Mouse (Mus musculus): ENCODE measurements at regions not wholly inside any gene's neighbourhood (a gene's known extent, or its start where the extent isn't known, plus 50 kb on each side); places are given as distances from the start of the nearest gene placed in this dataset.

DNA sequence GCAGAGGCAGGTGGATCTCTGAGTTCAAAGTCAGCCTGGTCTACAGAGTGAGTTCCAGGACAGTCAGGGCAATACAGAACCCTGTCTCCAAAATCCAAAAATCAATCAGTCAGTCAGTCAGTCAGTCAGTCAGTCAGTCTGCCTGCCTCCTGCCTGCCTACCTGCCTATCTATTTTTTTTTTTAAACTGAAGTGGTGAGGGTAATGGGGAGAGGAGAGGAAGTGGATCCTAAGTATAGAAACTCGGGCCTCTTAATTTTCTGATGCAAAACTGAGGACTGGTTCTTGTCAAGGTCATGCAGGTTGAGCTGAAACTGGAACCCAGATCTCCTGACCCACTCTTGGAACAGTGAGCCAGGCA, 126.9 kb upstream of the Map3k1 start:
- no peak overlapping the region for H3K4me3 ChIP-seq (ENCODE audit: low read depth, low read length)
- H3K27ac ChIP-seq (ENCODE audit: insufficient read depth, low read depth, low read length) = peak overlapping the region; percentile 44; the same call in 1 of the 2 replicates
- no peaks in the 10 kb centered on the region for H3K27me3 ChIP-seq (ENCODE audit: control insufficient read depth, insufficient read depth, low read length)
- 63% methylated on average over 1 of the region's 1 CpGs for WGBS
- H3K4me1 ChIP-seq (ENCODE audit: control insufficient read depth, insufficient read depth, insufficient read length, low read length) = peaks cover 15% of the 10 kb centered on the region
- no peak for TF ChIP-seq CTCF (IDR thresholded peaks at IDR 0.05; ENCODE audit: extremely low read depth, insufficient read length, insufficient replicate concordance, low read depth, low read length)
- TF ChIP-seq POLR2A (IDR thresholded peaks at IDR 0.05; ENCODE audit: low read depth, low read length) = no peak
- H3K36me3 ChIP-seq (ENCODE audit: control insufficient read depth, insufficient read depth, low read length) = no peaks in the 10 kb centered on the region

DNA sequence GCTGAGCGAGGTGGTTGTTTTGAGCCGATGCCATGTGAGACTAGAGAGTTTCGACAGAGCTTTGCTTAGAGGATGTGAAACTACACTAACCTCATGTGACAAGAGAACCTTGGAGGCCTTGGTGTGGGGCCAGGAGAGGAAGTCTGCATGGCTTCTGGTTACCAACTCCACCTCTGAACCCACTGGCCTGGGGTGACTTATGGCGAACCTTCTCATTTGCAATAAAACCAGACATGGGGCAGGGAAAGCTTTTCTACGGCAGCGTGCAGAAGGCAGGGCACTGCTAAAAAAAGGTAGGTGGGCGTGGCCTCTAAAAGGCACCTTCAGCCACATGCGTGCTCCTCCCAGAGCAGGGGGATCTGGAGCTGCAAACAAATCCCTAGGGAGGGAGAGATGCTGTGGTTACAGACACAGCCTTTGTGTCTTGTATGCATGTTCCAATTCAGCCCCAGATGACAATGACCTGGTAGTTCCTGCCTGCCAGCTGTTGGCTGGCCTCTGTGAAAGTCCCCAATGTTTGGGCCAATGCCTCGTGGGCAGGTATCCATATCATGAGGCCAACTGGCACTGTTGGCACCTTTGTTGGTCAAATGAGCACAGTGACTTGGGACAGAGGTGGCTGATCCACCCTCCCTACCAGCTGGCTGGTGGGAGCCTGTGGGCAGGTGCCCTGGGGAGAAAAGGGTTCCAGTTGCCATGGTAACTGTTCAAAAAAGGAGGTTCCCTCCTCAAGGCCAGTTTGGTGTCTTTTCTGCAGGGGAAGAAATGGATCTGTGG, 127.5 kb upstream of the Map3k1 start:
- no peak overlapping the region for H3K4me3 ChIP-seq (ENCODE audit: low read depth, low read length)
- peaks cover 17% of the 10 kb centered on the region for H3K4me1 ChIP-seq (ENCODE audit: control insufficient read depth, insufficient read depth, insufficient read length, low read length)
- no peaks in the 10 kb centered on the region for H3K36me3 ChIP-seq (ENCODE audit: control insufficient read depth, insufficient read depth, low read length)
- TF ChIP-seq CTCF (IDR thresholded peaks at IDR 0.05; ENCODE audit: extremely low read depth, insufficient read length, insufficient replicate concordance, low read depth, low read length) = no peak
- TF ChIP-seq POLR2A (IDR thresholded peaks at IDR 0.05; ENCODE audit: low read depth, low read length) = no peak
- H3K27ac ChIP-seq (ENCODE audit: insufficient read depth, low read depth, low read length) = peak overlapping the region; percentile 73
- 17% methylated on average over 9 of the region's 9 CpGs for WGBS
- no peaks in the 10 kb centered on the region for H3K27me3 ChIP-seq (ENCODE audit: control insufficient read depth, insufficient read depth, low read length)

DNA sequence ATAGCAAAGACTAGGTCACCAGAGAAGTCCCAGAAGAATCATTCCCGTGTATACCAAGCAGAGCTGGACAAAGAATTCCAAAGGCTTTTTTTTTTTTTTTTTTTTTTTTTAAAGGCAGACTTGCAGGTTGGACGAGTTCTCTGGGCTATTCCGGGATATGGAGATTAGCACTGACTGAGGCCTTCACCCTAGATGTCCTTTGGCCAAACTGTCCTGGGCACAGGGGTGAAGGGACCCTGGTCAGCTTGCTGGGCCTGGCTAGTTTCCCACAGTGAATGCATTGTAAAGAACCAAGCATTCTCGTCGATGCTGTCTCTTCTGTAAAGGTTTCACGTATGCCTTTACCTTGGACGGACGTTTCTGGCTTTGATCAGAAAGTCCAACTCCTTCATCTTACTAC, 128.2 kb upstream of the Map3k1 start:
- no peak for TF ChIP-seq CTCF (IDR thresholded peaks at IDR 0.05; ENCODE audit: extremely low read depth, insufficient read length, insufficient replicate concordance, low read depth, low read length)
- no peaks in the 10 kb centered on the region for H3K27me3 ChIP-seq (ENCODE audit: control insufficient read depth, insufficient read depth, low read length)
- WGBS = 59% methylated on average over 8 of the region's 8 CpGs
- peak overlapping the region; percentile 35; the same call in 1 of the 2 replicates for H3K27ac ChIP-seq (ENCODE audit: insufficient read depth, low read depth, low read length)
- H3K36me3 ChIP-seq (ENCODE audit: control insufficient read depth, insufficient read depth, low read length) = no peaks in the 10 kb centered on the region
- H3K4me3 ChIP-seq (ENCODE audit: low read depth, low read length) = no peak overlapping the region
- H3K4me1 ChIP-seq (ENCODE audit: control insufficient read depth, insufficient read depth, insufficient read length, low read length) = peaks cover 21% of the 10 kb centered on the region

DNA sequence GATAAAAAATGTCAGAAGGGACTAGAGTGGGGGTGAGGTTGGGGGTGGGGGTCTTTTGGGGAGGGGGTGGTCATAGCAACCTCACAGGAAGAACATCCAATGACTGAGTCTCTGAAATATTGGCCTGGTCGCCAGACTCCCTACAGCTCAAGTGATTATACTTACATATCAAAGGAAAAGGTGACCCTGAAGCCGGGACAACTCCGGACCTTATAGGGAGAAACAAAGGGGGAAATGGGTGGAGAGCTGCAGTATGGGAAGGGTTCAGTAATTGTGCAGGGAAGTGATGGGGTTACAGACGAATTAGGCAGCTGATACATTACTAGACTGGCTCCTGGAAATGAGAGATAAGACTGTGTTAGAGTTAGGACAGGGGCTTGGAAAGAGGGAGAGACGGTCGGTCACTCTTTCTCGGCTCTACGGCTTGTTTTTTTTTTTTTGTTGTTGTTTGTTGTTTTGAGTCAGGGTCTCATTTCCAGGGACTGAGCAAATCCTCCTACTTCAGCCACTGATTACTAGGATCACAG, 130.2 kb upstream of the Map3k1 start:
- no peak overlapping the region for H3K4me3 ChIP-seq (ENCODE audit: low read depth, low read length)
- WGBS = 84% methylated on average over 8 of the region's 8 CpGs
- TF ChIP-seq CTCF (IDR thresholded peaks at IDR 0.05; ENCODE audit: extremely low read depth, insufficient read length, insufficient replicate concordance, low read depth, low read length) = no peak

DNA sequence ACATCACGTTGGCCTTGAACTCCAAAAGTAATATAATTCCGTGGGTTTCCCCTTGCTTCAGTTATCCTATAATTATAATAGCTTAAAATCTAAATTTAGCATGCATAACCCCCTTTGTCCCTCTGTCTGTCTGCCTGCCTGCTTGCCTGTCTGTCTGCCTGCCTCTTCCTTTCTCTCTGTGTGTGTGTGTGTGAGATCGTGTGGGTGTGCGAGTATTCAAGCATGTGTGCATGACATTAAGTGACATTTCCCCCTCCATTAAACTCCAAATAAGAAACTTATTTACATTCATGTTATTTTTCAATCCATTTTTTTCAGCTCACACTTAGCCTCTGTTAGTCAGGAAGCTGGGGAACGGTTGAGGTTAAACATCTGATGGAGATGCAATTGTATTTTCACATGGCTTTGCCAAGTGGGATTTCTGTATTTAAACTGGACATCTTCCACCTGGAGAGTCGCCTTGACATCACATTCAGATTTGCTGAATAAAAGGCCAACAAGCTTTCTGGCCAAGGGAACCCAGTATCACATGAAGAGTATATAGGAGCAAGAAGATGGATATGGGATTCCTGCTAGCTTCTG, 130.8 kb upstream of the Map3k1 start:
- WGBS = 71% methylated on average over 6 of the region's 6 CpGs
- Histone ChIP-seq H3K27me3 (ENCODE audit: control insufficient read depth, insufficient read depth, low read length) (no peaks in the 10 kb centered on the region), H3K36me3 (ENCODE audit: control insufficient read depth, insufficient read depth, low read length) (no peaks in the 10 kb centered on the region), H3K4me3 (ENCODE audit: low read depth, low read length) (no peak overlapping the region), H3K27ac (ENCODE audit: insufficient read depth, low read depth, low read length) (no peak overlapping the region), H3K4me1 (ENCODE audit: control insufficient read depth, insufficient read depth, insufficient read length, low read length) (peaks cover 17% of the 10 kb centered on the region)
- TF ChIP-seq CTCF (IDR thresholded peaks at IDR 0.05; ENCODE audit: extremely low read depth, insufficient read length, insufficient replicate concordance, low read depth, low read length) = no peak
- no peak for TF ChIP-seq POLR2A (IDR thresholded peaks at IDR 0.05; ENCODE audit: low read depth, low read length)

More for the DNA sequence above, 130.2 kb upstream of the Map3k1 start:
- Histone ChIP-seq H3K4me1 (ENCODE audit: control insufficient read depth, insufficient read depth, insufficient read length, low read length) (peaks cover 17% of the 10 kb centered on the region), H3K27me3 (ENCODE audit: control insufficient read depth, insufficient read depth, low read length) (no peaks in the 10 kb centered on the region), H3K36me3 (ENCODE audit: control insufficient read depth, insufficient read depth, low read length) (no peaks in the 10 kb centered on the region), H3K27ac (ENCODE audit: insufficient read depth, low read depth, low read length) (no peak overlapping the region)

DNA sequence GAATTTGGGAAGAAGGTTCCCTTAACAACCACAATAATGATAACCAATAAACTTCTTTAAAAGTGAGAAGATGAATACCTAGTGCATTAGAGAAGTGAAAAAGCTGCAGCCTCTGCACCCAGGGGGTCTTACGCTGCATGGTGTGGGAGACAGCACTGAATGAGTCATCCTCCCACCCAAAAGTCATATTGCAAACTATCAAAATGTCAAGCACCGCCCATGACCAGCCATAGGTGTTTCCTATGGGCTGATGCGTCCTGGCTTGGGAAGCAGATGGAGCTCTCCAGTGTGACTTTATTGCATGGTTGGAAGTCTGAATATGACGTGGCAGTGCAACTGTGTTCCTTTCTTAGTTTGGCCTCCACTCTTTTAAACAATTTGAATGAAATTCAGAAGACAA, 131.5 kb upstream of the Map3k1 start:
- Histone ChIP-seq H3K27ac (ENCODE audit: insufficient read depth, low read depth, low read length) (no peak overlapping the region), H3K4me3 (ENCODE audit: low read depth, low read length) (no peak overlapping the region), H3K4me1 (ENCODE audit: control insufficient read depth, insufficient read depth, insufficient read length, low read length) (peaks cover 17% of the 10 kb centered on the region), H3K27me3 (ENCODE audit: control insufficient read depth, insufficient read depth, low read length) (no peaks in the 10 kb centered on the region), H3K36me3 (ENCODE audit: control insufficient read depth, insufficient read depth, low read length) (no peaks in the 10 kb centered on the region)
- TF ChIP-seq POLR2A (IDR thresholded peaks at IDR 0.05; ENCODE audit: low read depth, low read length) (no peak), CTCF (IDR thresholded peaks at IDR 0.05; ENCODE audit: extremely low read depth, insufficient read length, insufficient replicate concordance, low read depth, low read length) (no peak)
- 73% methylated on average over 4 of the region's 4 CpGs for WGBS

DNA sequence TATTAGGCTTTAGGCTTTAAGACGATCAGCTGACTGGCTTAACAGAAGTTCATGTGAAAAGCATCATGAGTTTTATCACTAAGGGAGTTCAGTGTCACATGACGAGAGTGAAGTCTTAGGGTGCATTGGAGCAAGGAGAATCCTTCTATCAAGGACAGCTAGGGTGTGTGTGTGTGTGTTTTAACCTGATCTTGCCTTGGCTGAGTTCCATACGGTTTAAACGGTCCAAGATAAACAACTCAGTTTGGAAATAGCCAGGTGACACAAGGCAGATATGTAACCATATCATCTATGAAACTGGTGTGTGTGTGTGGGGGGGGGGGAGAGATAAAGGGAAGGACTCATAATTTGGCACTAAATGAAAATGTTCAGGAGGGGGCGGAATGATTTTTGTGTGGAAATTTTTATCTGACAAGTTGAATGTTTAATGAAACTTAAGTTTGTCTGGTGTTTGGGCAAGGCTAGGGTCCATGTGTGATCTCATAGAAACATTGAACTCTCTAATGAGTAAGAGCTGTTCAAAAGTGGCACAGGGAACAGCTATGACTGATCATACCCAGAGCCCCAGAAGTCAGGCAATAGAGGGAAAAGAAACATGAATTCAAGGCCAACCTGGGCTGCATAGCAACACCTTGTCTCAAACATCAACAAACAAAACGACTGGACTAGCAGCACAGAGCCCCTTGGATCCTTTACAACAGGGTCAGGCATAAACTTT, 132.2 kb upstream of the Map3k1 start:
- no peak overlapping the region for H3K27ac ChIP-seq (ENCODE audit: insufficient read depth, low read depth, low read length)
- no peaks in the 10 kb centered on the region for H3K36me3 ChIP-seq (ENCODE audit: control insufficient read depth, insufficient read depth, low read length)
- WGBS = 22% methylated on average over 6 of the region's 6 CpGs

More for the DNA sequence above, 132.2 kb upstream of the Map3k1 start:
- Histone ChIP-seq H3K4me1 (ENCODE audit: control insufficient read depth, insufficient read depth, insufficient read length, low read length) (peaks cover 14% of the 10 kb centered on the region), H3K4me3 (ENCODE audit: low read depth, low read length) (no peak overlapping the region), H3K27me3 (ENCODE audit: control insufficient read depth, insufficient read depth, low read length) (no peaks in the 10 kb centered on the region)
- TF ChIP-seq CTCF (IDR thresholded peaks at IDR 0.05; ENCODE audit: extremely low read depth, insufficient read length, insufficient replicate concordance, low read depth, low read length) (no peak), POLR2A (IDR thresholded peaks at IDR 0.05; ENCODE audit: low read depth, low read length) (no peak)

Data from small intestine, adult 2 months (tissue).